Mouse (Mus musculus) urinary bladder, adult 18-20 months (tissue): ENCODE results near the gene Dhx57.
"Not testable (repeated sequence)": the region's sequence is repeated elsewhere in the genome, so short reads cannot be mapped to it uniquely, and the experiment has no call there.

ENCODE experiments used
- DNase-seq, 2 experiments: peaks; one replicate each; pipeline ENCODE4 v3.0.0; 2022; ENCODE audit warnings: low spot score in 2 of 2, mixed read lengths in 2 of 2

Gene Dhx57

DNA sequence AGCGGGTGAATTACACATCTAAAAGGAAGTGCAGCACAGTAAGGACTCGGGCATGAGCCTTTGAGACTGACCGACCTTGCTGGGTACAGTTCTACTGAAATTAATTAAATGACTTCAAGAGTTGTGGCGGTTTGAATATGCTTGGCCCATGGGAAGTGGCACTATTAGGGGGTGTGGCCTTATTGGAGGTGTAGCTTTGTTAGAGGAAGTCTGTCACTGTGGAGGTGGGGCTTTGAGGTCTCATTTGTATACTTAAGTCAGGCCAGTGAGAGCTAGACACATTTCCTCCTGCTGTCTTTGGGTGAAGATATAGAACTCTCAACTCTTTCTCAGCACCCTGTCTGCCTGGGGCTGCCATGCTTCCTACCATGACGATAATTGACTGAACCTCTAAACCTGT is 35.9 kb downstream of the Dhx57 start:
- no peak for DNase-seq

DNA sequence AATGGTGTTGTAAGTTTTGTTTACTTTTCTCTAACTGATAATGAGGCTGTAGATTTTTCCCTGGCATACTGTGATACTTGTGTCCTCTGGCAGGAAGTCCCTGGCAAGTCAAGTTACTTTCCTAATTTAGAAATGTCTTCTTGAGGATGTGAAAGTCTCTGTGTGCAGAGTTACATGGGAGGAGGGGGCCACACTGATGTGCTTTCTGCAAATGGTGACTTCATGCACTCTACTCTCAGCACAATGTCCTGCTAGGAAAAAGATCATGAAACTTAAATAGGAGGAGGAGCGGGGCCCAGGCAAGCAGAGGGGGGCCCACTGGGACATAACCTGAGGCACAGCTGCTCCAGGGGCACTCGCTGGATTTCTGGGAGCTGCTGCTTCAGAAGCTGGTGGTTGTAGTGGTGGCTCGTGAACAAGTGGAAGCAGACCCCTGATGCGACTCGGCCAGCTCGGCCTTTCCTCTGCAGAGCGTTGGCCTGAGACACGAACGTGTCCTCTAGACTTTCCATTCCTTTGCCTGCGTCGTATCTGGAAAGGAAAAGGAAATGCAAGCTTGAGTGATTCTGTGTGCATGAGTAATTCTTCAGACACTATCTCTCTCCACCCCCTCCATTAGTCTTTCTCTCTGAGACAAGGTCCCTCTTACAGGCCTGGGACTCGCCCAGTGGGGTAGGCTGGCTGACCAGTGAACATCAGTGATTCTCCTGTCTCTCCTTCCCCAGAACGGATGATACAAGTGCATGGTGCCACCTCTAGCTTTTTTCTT is 37.3 kb downstream of the Dhx57 start:
- DNase-seq, result no peak

GRCm38 (mm10) chr17:80243116-80243515 is 47.2 kb downstream of the Dhx57 start:
- no peak for DNase-seq

- no peak for DNase-seq
Measured at GRCm38 (mm10) chr17:80241594-80241993, 48.7 kb downstream of the Dhx57 start.

GRCm38 (mm10) chr17:80237475-80237874 is 52.8 kb downstream of the Dhx57 start:
- no peak for DNase-seq

DNA sequence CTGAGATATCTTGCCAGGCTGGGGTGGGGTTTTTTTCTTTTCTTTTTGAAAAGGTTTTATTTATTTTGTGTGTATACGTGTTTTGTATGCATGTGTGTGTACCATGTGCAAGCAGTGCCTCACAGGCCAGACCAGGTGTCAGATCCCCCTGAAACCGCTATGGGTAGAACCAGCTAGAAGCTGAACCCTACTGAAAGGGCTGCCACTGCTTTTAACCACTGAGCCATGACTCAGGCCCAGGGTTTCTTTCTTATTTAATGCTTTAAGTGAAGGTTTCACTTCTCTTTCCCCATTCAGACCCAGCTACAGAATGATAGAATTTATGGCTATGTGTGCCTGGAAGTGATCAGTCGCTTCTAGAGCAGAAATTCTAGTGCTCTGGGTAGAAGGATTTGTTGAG is 53.5 kb downstream of the Dhx57 start:
- DNase-seq, result no peak

DNA sequence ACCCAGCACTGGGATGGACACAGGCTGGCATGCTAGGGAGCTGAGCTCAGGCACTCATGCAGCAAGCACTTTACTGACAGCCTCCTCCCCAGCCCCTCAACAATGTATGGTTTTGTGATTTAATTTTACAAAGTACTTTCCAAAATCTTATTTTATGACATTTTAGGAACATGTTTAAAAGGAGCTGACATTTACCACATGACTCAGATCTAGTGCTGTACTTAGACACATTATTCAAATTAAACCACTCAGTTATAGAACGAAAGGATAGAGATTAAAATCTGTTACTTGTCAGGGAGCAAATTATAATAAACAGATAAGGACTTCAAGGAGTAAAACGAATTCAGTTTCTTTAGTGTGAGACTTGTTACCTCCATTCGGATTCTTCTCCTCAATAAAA is 54.8 kb downstream of the Dhx57 start:
- no peak for DNase-seq

DNA sequence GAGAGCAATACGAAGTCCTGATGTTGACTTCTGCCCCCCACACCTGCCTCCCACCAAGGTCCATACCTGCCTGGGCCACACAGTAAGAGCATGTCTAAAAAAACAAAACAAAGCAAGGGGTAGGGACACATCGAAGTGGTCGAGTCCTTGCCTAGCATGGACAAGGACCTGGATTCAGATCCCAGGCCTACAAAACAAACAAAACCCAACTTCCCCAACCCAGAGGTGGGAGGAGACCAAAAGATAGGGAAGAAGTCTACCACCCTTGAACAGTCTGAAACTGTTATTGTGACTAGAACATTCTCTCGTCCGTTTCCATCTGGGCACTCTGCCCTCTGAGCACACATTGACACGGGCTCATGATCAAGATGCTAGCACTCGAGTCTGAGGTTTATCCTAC is 55.9 kb downstream of the Dhx57 start:
- no peak for DNase-seq

DNA sequence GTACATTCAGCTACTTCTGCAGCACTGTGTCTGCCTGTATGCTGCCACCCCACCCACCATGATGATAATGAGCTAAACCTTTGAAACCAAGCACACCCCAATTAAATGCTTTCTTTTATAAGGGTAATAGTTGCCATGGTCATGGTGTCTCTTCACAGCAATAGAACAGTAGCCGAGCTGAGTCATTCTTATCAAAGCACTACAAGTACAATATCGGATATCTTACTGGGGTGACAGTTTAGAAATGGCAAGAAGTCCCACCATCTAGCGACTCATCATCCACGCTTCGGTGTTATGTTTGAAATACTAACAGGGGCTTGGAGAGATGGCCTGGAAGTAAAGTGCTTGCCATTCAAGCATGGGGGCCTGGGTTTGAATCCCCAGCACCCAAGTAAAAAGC is 56.4 kb downstream of the Dhx57 start:
- DNase-seq, result no peak

DNA sequence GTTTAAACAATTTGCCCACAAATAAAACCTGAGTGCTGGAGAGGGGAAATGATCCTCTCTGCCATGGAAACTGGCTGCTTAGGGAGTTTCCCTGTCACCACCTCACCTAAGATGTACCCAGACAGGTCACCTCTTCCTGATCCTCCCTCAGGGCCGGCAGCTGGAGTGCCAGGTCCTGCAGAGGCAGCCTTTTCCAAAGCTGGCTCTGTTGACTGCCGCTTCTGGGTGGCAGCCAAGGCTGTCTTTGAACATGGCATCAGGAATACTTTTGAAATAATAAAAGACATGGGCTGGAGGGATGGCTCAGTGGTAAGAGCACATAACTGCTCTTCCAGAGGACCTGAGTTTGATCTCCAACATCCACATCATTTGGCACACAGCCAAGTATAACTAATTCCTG is 60.9 kb downstream of the Dhx57 start:
- DNase-seq, result no peak

GRCm38 (mm10) chr17:80225142-80225541 is 65.1 kb downstream of the Dhx57 start:
- not testable (repeated sequence) for DNase-seq

- peak; percentile 64 to 82 for DNase-seq
Measured at GRCm38 (mm10) chr17:80224326-80225116, 65.8 kb downstream of the Dhx57 start, which contains the start of gene Gemin6. TSS of gene Gemin6 (plus strand) at chr17:80224441.

- DNase-seq, result no peak
Measured at GRCm38 (mm10) chr17:80223829-80224228, 66.4 kb downstream of the Dhx57 start.

DNA sequence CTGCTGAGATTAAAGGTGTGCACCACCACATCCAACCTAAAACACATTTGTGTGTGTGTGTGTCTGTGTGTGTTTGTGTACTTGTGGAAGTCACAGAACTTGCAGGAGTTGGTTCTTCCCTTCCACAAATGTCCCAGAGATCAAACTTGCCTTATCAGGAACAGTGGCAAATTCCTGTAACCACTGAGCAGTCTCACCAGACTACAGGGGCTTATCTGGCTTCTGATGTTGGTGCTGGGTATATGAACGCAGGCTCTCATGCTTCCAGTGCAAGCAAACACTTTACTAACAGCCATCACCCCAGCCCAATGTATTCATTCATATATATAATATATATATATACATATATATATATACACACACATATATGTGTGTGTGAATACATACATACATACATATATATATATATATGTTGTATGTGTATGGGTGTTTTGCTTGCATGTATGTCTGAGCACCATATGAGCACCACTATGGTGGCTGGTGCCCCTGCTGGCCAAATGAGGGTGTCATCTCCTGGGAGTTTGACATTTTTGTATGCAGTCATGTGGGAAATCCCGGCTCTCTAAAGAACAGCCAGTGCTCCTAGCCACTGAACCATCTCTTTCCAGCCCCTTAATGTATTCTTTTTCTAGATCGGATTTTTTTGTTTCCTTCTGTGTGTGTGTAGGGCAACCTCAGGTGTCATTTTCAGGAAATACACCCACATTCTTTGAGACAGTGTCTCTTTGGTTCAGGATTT is 68.2 kb downstream of the Dhx57 start:
- no peak for DNase-seq

- DNase-seq, result no peak
Measured at GRCm38 (mm10) chr17:80221202-80221601, 69.1 kb downstream of the Dhx57 start.

DNA sequence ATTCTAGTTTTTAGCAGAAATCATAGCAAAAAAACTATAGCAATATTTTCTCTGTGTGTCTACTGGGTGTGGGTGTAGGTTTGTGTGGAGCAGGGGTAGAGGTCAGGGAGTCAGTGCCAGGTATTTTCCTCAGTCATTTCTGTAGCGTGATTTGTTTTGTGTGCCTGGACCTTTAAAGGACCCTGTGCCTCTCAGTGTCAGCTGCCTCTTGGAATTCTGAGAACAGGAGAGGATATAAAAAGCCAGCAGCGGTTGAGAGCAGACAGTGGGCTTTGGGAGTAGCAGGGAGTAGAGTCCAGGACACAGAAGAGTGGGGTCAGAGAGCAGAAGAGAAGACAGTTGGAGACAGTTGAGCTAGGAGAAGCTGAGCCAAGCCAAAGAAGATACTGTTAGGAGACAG is 70.1 kb downstream of the Dhx57 start:
- DNase-seq, result no peak

DNA sequence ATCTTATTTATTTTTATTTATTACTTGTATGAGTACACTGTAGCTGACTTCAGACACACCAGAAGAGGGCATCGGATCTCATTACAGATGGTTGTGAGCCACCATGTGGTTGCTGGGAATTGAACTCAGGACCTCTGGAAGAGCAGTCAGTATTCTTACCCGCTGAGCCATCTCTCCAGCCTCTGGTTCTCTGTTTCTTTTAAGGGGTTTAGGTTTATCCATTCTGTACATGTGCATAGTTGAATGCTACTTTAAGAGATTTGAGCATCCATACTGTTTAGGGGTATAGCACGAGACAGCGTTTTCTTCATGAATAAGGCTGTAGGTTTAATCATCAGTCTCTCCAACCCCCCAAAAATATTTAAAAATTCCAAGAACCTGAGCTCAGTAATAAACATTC is 76.3 kb downstream of the Dhx57 start:
- not testable (repeated sequence) for DNase-seq

DNA sequence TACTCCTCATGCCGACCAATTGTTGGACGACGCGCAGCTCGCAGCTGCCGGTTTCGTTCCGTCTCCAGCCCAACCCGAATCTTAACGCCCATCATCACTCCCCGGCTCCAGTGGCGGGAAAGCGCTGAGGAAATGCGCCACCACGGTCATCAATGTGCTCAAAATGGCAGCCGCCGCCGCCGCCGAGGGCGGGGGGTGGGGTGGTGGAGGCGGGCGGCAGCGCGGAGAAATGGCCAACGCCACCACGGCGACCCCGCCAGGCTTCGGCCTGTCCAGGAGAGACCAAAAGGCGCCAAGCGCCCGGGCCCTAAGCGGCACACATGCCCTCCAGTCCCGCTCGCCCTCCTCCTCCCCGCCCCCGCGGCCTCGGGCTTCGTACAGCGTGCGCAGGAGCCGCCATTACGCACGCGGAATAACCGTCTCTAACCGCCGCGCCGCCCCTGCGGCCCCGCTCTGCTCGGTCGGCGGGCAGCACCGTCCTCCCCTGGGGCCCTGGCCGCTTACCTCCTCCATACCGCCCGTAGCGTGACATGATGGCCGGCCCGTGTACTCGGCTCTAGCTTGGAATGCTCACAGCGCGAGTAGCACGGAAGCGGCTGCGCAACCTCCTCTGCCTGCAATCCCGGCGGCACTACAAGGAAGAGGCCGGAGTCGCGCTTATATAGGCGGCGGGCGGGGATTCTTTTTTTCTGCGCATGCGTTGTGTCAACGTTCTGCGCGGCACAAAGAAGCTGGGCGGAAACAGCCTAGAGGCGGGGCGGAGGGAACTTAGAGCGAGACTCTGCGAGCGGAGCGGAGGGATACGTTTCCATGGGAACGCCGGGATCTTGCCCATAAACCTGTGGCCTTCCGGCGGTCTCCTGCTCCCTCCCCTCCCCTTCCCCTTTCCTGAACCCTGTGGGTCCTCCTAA is 83.3 kb downstream of the Dhx57 start, which contains the start of the genes Srsf7 and Ttc39d:
Gene Srsf7, minus strand, starts transcription at position 637 of the 911 bp plus-strand sequence.
Gene Ttc39d, plus strand, starts transcription at position 790 of the 911 bp plus-strand sequence.
- peak; percentile 97 to 99 for DNase-seq

DNA sequence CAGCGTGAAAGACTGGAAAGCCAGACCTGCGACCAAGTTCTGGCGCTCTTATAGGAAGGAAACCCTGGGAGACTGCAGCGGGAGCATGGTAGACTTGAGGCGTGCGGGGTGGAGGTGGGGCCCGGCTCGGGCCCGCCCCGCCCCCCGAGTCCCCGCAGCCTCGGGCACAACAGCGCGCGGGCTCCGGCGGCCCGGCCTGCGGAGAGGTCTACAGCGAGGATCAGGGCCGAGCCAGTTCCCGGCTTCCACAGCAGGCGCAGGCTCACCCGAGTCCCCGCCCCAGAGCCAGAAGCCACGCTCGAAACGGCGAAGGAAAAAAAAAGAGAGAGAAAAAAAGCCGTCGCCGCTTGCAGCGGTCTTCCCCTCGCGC is 84.0 kb downstream of the Dhx57 start:
- DNase-seq, result no peak

DNA sequence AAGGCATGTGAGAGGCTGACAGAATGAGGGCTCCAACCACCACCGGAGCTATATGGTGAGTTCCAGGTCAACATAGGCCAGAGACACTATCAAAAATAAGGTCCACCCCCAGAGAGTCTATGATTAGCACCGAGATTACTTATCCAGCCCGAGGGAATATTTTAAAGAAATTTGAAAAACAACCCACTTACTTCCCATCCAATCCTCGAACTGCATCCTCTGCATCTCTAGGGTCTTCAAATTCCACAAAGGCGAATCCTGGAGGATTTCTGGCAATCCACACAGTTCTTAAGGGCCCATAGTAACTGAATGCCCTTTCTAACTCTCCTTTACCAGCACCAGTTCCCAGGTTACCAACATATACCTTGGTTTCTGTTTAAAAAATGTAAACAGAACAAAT is 84.6 kb downstream of the Dhx57 start:
- no peak for DNase-seq

DNA sequence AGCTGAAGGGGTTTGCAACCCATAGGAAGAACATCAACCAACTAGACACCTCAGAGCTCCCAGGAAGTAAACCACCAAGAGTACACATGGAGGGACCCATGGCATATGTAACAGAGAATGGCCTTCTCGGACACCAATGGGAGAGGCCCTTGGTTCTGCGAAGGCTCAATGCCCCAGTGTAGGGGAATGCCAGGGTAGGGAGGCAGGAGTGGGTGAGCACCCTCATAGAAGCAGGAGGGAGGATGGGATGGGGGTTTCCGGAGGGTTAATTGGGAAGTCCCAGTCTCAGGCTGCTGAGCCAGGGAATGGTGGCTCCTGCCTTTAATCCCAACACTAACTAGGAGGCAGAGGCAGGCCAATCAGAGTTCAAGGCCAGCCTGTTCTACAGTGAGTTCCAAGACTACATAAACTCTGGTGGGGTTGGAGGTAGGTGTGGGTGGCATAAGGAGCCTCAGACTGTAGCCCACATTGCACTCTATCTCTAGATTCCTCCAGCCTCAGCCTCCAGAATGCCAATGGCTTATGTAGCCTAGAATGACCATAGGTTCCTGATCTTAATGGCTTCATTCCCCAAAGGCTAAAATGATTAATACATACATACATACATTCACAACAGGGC is 91.0 kb downstream of the Dhx57 start:
- DNase-seq, result no peak
